Mouse (Mus musculus) gastrocnemius, postnatal 4 days (tissue): ENCODE results near the gene Pgpep1. TPM values are rescaled to one million over a fixed set of nuclear protein-coding genes. Genes with fewer than 3 reads are reported as not detected.

ENCODE experiments used
- DNase-seq, 2 experiments: peaks; one replicate each; pipeline ENCODE4 v3.0.0; 2021 to 2022; ENCODE audit warnings: low spot score in 2 of 2, mixed read lengths in 2 of 2
- total RNA-seq, 2 experiments: library from RNA; stranded (reverse); gene quantifications; 2 replicates each; pipeline ENCODE4 v1.2.3; 2021

The Pgpep1 gene
- total RNA-seq, 2 experiments from 2014 or later, result 41.4 to 47.0 TPM

- DNase-seq, result peak; percentile 82 to 91
These were observed 50.1 kb downstream of the Pgpep1 start for GRCm38 (mm10) chr8:70609849-70610795.

- DNase-seq, result peak; percentile 90 to 91
These were observed 50.8 kb downstream of the Pgpep1 start for GRCm38 (mm10) chr8:70609368-70609848.

- DNase-seq, result no peak
These were observed 51.3 kb downstream of the Pgpep1 start, which contains the start of gene Ssbp4 for GRCm38 (mm10) chr8:70608749-70609367. Ssbp4 (minus strand) TSS chr8:70608872.

GRCm38 (mm10) chr8:70607898-70608748 is 52.1 kb downstream of the Pgpep1 start:
- peak in 1 of 2 experiments; percentile 53 for DNase-seq

- DNase-seq, result no peak
These were observed 52.6 kb downstream of the Pgpep1 start for GRCm38 (mm10) chr8:70607603-70607897.

GRCm38 (mm10) chr8:70606780-70607602 is 53.2 kb downstream of the Pgpep1 start:
- DNase-seq, result no peak

- no peak for DNase-seq
These were observed 54.1 kb downstream of the Pgpep1 start for GRCm38 (mm10) chr8:70605871-70606779.

GRCm38 (mm10) chr8:70604558-70604957 is 55.6 kb downstream of the Pgpep1 start:
- no peak for DNase-seq

GRCm38 (mm10) chr8:70602139-70602811 is 57.9 kb downstream of the Pgpep1 start:
- no peak for DNase-seq

- DNase-seq, result peak in 1 of 2 experiments; percentile 71
These were observed 58.9 kb downstream of the Pgpep1 start for GRCm38 (mm10) chr8:70601271-70601649.

GRCm38 (mm10) chr8:70600473-70601270 is 59.5 kb downstream of the Pgpep1 start:
- no peak for DNase-seq

GRCm38 (mm10) chr8:70599507-70600290 is 60.5 kb downstream of the Pgpep1 start:
- DNase-seq, result no peak

- no peak for DNase-seq
These were observed 61.5 kb downstream of the Pgpep1 start for GRCm38 (mm10) chr8:70598722-70599121.

GRCm38 (mm10) chr8:70598283-70598682 is 61.9 kb downstream of the Pgpep1 start:
- DNase-seq, result peak; percentile 59 to 78

GRCm38 (mm10) chr8:70597417-70598272 is 62.5 kb downstream of the Pgpep1 start:
- peak in 1 of 2 experiments; percentile 39 for DNase-seq

- no peak for DNase-seq
These were observed 63.3 kb downstream of the Pgpep1 start for GRCm38 (mm10) chr8:70596775-70597416.
